Mouse (Mus musculus) c-Kit-negative CD71-positive TER-119-positive erythroid progenitor cells, embryonic 14.5 days (primary cell): ENCODE data around the gene Ubald2.
A peak's percentile ranks its signal among the peaks of the same experiment; 100 is the strongest.

Source experiments
- DNase-seq: peaks from one replicate; pipeline ENCODE4 v3.0.0-alpha.2; 2013; ENCODE audit warnings: low read depth, low spot score

Gene Ubald2

DNA sequence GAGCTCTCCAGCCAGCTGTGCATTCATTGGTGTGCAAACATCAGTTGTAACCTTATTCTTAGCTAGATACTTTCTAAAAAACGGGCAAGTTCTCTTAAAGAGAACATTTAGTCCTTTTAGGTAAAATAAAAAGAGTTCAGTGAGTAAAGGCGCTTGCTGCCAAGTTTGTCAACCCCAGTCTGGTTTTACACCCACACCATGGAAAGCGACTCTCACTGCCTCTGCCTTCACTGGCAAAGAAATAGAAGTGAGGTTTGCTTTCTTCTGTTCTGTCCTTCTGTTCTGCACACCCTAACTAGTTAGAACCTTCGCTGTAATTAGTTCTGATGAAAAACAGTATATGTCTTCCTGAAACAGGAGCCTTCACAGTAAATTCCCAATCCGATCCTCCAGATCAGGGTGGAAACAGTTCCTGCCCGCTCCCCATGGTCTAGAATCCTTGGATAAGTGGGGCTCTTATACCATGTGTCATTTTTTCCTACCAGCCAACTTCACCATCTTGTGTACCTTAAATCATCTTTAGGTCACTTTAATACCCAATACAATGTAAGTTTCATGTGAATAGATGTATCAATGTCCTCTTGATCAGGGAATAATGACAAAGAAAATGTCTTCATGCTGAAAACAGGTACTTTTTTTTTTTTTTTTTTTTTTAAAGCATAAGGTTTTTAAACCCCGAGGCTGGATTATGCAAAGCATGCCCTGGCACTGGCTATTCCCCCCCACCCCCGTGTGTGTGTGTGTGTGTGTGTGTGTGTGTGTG is 1.1 kb upstream of the Ubald2 start:
- DNase-seq = no peak

GRCm38 (mm10) chr11:116434287-116434966 is 533 bp downstream of the Ubald2 start:
- DNase-seq = peak; percentile 45

GRCm38 (mm10) chr11:116434967-116435752 is 1.3 kb downstream of the Ubald2 start:
- no peak for DNase-seq

- no peak for DNase-seq
Measured at GRCm38 (mm10) chr11:116435992-116436724, 2.3 kb downstream of the Ubald2 start.

DNA sequence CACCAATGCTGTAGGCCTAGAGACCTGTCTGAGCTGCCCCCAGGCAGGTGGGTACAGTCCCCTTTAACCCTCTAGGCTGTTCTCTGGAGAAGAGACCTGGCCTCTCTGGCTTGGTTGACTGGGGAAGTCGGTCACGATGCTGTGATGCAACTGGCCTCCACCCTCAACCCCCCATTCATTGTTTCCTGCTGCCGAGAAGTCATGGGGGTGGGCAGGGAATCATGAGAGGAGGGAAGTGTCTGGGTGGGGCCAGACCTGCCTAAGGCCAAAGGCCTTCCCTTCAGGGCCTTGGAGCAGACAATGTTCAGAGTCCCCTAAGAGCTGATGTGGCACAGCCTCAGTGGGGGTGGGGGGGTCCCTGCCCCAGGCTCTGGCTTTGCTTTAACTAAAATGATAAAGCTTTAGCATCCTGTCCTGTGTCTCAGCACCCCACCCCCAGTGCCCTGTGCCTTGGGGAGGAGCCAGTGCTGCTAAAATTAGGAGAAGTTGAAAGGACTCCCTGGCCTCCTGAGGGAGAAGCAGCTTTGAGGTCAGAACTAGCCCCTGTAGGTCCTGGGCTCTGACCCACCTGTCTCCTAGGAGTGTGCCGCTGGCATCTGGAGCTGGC is 2.9 kb downstream of the Ubald2 start:
- no peak for DNase-seq

DNA sequence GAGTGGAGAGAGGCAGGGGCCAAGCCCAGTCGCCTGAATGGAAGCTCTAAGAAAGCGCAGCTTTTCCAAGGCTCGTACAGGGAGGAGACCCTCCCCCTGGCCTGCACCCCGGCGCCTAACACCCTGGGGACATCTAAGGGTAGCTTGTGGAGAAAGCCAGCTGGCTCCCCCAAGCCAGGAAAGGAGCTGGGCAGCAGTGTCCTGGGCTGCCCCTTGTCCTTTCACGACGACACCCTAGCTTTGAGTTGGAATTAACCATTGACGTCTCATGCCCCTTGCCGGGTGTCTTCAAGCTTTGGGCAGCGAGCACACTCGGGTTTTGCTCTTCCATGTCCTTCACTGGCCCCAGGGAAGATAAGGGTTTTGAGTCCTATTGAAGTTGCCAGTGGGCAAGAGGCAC is 3.6 kb downstream of the Ubald2 start:
- no peak for DNase-seq

- no peak for DNase-seq
Measured at GRCm38 (mm10) chr11:116439269-116440240, 5.7 kb downstream of the Ubald2 start.

DNA sequence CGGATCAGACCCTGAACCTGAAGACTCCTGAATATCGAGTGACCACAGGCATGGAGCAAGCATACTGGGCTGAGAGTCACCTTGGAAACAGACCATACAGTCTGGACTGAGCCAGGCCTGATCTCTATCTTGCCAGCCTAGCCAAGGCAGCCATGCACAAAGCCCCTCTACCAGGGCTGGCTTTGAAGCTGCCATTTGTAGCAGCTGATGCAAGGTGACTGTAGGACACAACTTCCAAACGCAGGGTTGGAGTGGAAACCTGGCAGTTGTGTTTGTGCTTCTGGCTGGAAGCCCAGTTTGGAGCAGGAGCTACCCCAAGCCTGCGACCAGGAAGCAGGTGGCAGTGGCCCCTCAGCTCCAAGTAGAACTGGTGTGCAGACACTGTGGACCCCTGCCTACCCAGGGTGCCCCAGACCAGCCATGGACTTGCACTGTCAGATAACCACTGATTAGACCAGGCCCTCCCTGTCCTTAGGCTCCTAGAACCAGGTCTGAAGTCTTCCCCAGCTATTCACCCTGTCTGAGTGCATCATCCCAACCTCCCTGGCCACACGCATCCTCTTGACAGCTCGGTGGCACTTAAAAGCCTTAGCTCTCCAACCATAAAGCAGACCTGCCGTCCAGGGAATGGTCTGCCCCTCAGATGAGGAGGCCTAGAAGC is 6.6 kb downstream of the Ubald2 start:
- no peak for DNase-seq

GRCm38 (mm10) chr11:116442129-116442866 is 8.4 kb downstream of the Ubald2 start:
- DNase-seq = no peak

- no peak for DNase-seq
Measured at GRCm38 (mm10) chr11:116442867-116443177, 8.9 kb downstream of the Ubald2 start.

- no peak for DNase-seq
Measured at GRCm38 (mm10) chr11:116443311-116443710, 9.4 kb downstream of the Ubald2 start.

DNA sequence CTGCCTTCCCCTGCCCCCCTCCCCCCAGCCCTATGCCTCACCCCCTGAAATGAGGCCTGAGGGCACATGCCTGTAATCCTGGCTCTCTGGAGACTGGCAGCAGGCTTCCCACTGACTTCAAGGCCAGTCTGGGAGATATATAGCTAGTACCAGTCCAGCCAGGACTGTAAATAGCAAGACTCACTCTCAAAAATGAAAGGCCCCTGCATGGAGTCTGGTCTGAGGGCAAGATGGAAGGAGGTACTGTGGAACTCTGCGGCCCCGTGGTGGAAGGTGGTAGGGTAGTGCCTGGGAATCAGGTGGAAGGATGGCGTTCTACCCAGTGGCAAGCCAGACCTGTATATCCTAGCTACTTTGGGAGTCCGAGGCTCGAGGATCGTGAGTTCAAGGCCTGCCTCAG is 10.0 kb downstream of the Ubald2 start:
- no peak for DNase-seq

- peak; percentile 80 for DNase-seq
Measured at GRCm38 (mm10) chr11:116445596-116446307, 11.9 kb downstream of the Ubald2 start.

DNA sequence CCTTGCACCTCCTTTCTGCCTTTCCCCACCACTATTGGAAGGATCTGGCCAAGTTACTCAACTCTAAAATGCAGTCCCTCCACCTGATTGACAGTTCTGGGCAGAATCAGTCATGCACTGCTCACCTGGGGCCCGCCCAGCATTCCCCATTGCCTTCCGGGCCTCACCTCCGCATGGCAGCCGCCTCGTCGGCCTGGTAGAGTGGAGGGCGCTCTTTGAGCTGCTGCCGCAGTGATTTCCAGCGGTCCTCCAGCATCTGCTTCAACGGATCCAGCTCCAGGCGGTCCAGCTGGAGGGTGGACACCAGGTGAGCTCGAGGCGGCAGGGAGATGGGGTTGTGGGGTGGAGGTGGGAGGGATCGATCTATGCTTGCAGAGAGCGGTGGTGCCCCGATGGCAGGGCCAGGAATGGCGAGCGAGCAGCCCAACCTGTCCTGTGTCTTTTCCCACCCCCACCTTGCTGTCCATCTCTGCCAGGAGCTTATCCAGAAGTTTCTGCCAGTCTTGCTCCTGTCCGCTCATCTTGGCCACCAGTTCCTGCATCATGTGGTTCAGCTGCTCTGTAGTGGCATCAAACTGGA is 12.5 kb downstream of the Ubald2 start:
- DNase-seq = no peak

DNA sequence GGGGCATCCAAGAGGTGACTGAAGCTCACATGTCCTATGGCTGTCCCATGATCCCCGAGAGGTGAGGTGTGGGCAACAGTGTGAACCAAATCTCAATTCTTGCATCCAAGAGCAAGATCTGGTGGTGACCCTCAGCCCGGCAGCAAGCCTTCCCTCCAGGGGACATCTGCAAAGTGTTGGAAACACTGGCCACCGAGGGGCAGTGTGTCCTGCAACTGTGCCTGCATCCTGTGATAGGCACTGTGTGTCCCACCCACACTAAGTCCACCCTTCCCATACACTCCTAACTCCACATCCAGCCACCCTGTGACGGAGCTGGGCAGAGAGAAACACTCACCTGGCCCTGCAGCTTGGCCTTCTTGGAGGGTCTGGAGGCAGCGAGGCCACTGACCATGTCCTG is 13.9 kb downstream of the Ubald2 start:
- DNase-seq = no peak

GRCm38 (mm10) chr11:116449341-116449740 is 15.4 kb downstream of the Ubald2 start:
- no peak for DNase-seq

DNA sequence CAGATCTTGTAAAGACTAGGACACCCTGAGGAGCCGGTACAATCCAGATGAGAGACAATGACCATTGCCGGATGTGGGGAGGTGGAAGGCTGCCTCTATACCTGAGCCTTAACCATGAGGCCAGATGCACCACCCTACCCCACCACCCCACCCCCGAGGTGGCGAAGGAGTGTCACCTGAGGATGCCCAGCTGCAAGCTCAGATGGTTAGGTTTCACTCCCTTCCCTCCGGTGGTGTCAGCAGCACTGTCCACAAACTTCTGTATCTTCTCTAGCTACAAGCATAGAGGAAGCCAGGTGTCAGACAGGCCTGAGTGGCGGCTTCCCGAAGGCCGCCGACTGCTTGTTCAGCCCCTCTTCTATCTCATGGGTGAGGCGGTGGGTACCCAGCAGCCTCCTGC is 20.0 kb downstream of the Ubald2 start:
- no peak for DNase-seq

DNA sequence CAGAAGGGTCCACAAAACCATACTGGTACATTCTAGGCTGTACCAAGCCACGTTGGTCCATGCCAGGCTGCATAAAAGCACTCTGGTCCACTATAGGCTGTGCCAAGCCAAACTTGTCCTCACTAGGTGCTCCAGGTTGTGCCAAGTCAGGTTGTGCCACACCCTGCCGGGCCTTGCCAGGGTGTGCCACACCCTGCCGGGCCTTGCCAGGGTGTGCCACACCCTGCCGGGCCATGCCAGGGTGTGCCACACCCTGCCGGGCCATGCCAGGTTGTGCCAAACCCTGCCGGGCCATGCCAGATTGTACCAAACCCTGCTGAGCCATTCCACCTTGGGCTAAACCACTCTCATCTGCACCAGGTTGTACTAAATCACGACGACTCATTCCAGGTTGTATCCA is 22.3 kb downstream of the Ubald2 start:
- DNase-seq = no peak
